Mouse (Mus musculus): ENCODE measurements around the gene Fmo6. TPM values are rescaled to one million over a fixed set of nuclear protein-coding genes. Genes with fewer than 3 reads are reported as not detected.

Fmo6 gene
- not detected in 2 replicates for polyA plus RNA-seq (2012)

DNA sequence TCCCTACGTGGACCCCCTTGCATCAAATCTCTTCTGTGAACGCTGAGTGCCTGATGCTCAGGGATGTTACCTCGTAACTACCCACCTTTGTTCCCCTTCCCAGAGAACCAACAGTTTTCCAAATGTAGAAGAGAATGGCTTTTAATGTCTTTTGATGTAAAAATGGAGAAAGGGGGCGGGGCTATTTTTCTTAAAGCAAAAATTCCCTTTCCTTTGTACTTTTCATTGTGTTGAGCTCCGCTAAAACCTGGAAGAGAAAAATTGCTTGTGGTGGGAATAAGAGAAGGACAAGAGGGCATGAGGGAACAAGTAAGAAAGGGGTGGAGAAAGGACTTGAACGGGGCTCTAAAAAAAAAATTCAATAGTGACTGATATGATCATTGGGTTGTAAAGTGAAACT lies at the start of gene Fmo6:
TSS of gene Fmo6 (minus strand) at position 101 of the 400 bp plus-strand sequence.
- no peak within 1 kb of the TSS for H3K4me3 ChIP-seq (replicated peaks)
- no peaks in the 10 kb centered on the region for H3K36me3 ChIP-seq (ENCODE audit: control insufficient read depth)
- no peaks in the 10 kb centered on the region for H3K4me1 ChIP-seq (ENCODE audit: control insufficient read depth)
- H3K27me3 ChIP-seq (ENCODE audit: control insufficient read depth) = no peaks in the 10 kb centered on the region
- TF ChIP-seq TAL1 (IDR thresholded peaks at IDR 0.05; ENCODE audit: low read length) = no peak
- TF ChIP-seq GATA1 (IDR thresholded peaks at IDR 0.05; ENCODE audit: low read length) = no peak
- H3K9me3 ChIP-seq (ENCODE audit: control insufficient read depth, low read length) = no peaks in the 10 kb centered on the region

DNA sequence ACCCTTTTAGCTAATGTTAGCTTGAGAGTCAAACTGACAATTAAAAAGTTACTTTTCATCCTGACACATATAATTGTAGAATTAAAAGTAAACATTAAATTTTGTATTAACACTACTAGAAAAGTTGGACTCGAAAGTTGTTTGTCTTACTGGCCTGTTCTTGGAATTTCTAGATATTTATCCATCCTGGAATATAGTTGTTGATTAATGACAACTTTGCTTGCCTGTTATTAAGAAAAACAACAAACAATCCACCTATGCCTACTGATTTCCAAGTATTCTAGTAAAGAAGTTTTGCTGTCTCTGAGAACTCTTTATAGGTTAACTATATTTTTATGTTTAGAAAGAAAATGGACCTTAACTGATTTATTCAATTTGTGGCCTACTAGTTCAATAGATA lies 49.5 kb upstream of the Fmo6 start:
- peaks cover 6% of the 10 kb centered on the region for H3K9me3 ChIP-seq (ENCODE audit: control insufficient read depth, low read length)
- no peak for TF ChIP-seq GATA1 (IDR thresholded peaks at IDR 0.05; ENCODE audit: low read length)
- TF ChIP-seq TAL1 (IDR thresholded peaks at IDR 0.05; ENCODE audit: low read length) = no peak
- H3K4me3 ChIP-seq (replicated peaks) = no peak overlapping the region
- H3K27me3 ChIP-seq (ENCODE audit: control insufficient read depth) = no peaks in the 10 kb centered on the region
- no peaks in the 10 kb centered on the region for H3K36me3 ChIP-seq (ENCODE audit: control insufficient read depth)
- no peaks in the 10 kb centered on the region for H3K4me1 ChIP-seq (ENCODE audit: control insufficient read depth)

GRCm38 (mm10) chr1:162986121-162986748 lies 48.9 kb upstream of the Fmo6 start:
- Histone ChIP-seq H3K4me3 (replicated peaks) (no peak overlapping the region), H3K9me3 (ENCODE audit: control insufficient read depth, low read length) (peaks cover 4% of the 10 kb centered on the region), H3K36me3 (ENCODE audit: control insufficient read depth) (no peaks in the 10 kb centered on the region), H3K27me3 (ENCODE audit: control insufficient read depth) (no peaks in the 10 kb centered on the region), H3K4me1 (ENCODE audit: control insufficient read depth) (no peaks in the 10 kb centered on the region)
- TF ChIP-seq TAL1 (IDR thresholded peaks at IDR 0.05; ENCODE audit: low read length) (no peak), GATA1 (IDR thresholded peaks at IDR 0.05; ENCODE audit: low read length) (no peak)

- Histone ChIP-seq H3K27me3 (ENCODE audit: control insufficient read depth) (no peaks in the 10 kb centered on the region), H3K4me3 (replicated peaks) (no peak within 1 kb of the TSS), H3K9me3 (ENCODE audit: control insufficient read depth, low read length) (peaks cover 3% of the 10 kb centered on the region; the same call in 1 of the 2 replicates), H3K36me3 (ENCODE audit: control insufficient read depth) (no peaks in the 10 kb centered on the region), H3K4me1 (ENCODE audit: control insufficient read depth) (no peaks in the 10 kb centered on the region)
- no peak for TF ChIP-seq TAL1 (IDR thresholded peaks at IDR 0.05; ENCODE audit: low read length)
- TF ChIP-seq GATA1 (IDR thresholded peaks at IDR 0.05; ENCODE audit: low read length) = no peak
Observed at GRCm38 (mm10) chr1:162984428-162984827, 47.1 kb upstream of the Fmo6 start, which contains the start of gene Fmo3. Fmo3 (minus strand) TSS chr1:162984528.

DNA sequence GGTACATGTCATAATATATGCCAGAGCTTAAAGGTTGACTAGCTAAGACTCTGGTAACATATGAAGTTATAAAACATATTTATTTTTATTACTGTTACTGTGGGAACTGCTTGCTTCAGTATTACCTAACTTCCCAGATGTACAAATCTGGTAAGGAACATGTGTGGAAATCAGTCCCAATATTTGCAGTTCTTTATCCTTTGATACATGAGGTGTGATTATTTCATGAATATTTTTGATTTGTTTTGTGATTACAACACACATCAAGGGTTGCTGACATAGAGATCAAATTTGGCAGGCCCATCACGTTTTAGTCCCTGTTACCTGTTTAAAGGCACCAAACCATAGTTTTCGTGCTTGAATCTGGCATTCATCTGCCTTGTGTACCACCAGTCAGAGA lies 26.2 kb upstream of the Fmo6 start:
- TF ChIP-seq TAL1 (IDR thresholded peaks at IDR 0.05; ENCODE audit: low read length) = no peak
- Histone ChIP-seq H3K36me3 (ENCODE audit: control insufficient read depth) (no peaks in the 10 kb centered on the region), H3K4me1 (ENCODE audit: control insufficient read depth) (no peaks in the 10 kb centered on the region), H3K4me3 (replicated peaks) (no peak overlapping the region), H3K9me3 (ENCODE audit: control insufficient read depth, low read length) (peaks cover 11% of the 10 kb centered on the region; the same call in 1 of the 2 replicates), H3K27me3 (ENCODE audit: control insufficient read depth) (no peaks in the 10 kb centered on the region)

GRCm38 (mm10) chr1:162957422-162957821 lies 20.1 kb upstream of the Fmo6 start:
- H3K4me3 ChIP-seq (replicated peaks) = no peak overlapping the region
- TF ChIP-seq TAL1 (IDR thresholded peaks at IDR 0.05; ENCODE audit: low read length) (no peak), GATA1 (IDR thresholded peaks at IDR 0.05; ENCODE audit: low read length) (no peak)
- no peaks in the 10 kb centered on the region for H3K27me3 ChIP-seq (ENCODE audit: control insufficient read depth)
- no peaks in the 10 kb centered on the region for H3K4me1 ChIP-seq (ENCODE audit: control insufficient read depth)
- H3K36me3 ChIP-seq (ENCODE audit: control insufficient read depth) = no peaks in the 10 kb centered on the region
- H3K9me3 ChIP-seq (ENCODE audit: control insufficient read depth, low read length) = no peaks in the 10 kb centered on the region

- no peaks in the 10 kb centered on the region for H3K27me3 ChIP-seq (ENCODE audit: control insufficient read depth)
- H3K4me3 ChIP-seq (replicated peaks) = no peak overlapping the region
- no peaks in the 10 kb centered on the region for H3K9me3 ChIP-seq (ENCODE audit: control insufficient read depth, low read length)
- no peaks in the 10 kb centered on the region for H3K4me1 ChIP-seq (ENCODE audit: control insufficient read depth)
- H3K36me3 ChIP-seq (ENCODE audit: control insufficient read depth) = no peaks in the 10 kb centered on the region
- TF ChIP-seq TAL1 (IDR thresholded peaks at IDR 0.05; ENCODE audit: low read length) (no peak), GATA1 (IDR thresholded peaks at IDR 0.05; ENCODE audit: low read length) (no peak)
Observed at GRCm38 (mm10) chr1:162953079-162953478, 15.8 kb upstream of the Fmo6 start.

DNA sequence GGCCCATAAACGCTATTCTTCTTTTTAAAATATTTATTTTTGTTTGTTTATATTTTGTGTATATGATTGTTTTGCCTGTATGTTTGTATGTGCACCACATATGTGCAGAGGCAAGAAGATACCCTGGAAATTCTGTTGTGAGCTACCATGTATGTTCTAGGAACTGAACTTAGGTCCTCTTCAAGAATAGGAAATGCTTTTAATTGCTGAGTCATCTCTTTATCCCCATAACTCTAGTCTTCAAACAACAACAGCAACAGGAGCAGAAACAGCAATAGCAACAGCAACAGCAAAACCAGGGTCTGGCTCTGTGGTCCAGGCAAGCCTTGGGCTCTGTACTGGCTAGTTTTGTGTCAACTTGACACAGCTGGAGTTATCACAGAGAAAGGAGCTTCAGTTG lies 12.4 kb upstream of the Fmo6 start:
- no peaks in the 10 kb centered on the region for H3K4me1 ChIP-seq (ENCODE audit: control insufficient read depth)
- TF ChIP-seq TAL1 (IDR thresholded peaks at IDR 0.05; ENCODE audit: low read length) = no peak
- TF ChIP-seq GATA1 (IDR thresholded peaks at IDR 0.05; ENCODE audit: low read length) = no peak
- H3K9me3 ChIP-seq (ENCODE audit: control insufficient read depth, low read length) = no peaks in the 10 kb centered on the region
- no peaks in the 10 kb centered on the region for H3K27me3 ChIP-seq (ENCODE audit: control insufficient read depth)
- no peaks in the 10 kb centered on the region for H3K36me3 ChIP-seq (ENCODE audit: control insufficient read depth)
- H3K4me3 ChIP-seq (replicated peaks) = no peak overlapping the region

- TF ChIP-seq TAL1 (IDR thresholded peaks at IDR 0.05; ENCODE audit: low read length) (no peak), GATA1 (IDR thresholded peaks at IDR 0.05; ENCODE audit: low read length) (no peak)
- no peak overlapping the region for H3K4me3 ChIP-seq (replicated peaks)
- H3K36me3 ChIP-seq (ENCODE audit: control insufficient read depth) = no peaks in the 10 kb centered on the region
- no peaks in the 10 kb centered on the region for H3K27me3 ChIP-seq (ENCODE audit: control insufficient read depth)
- no peaks in the 10 kb centered on the region for H3K9me3 ChIP-seq (ENCODE audit: control insufficient read depth, low read length)
- H3K4me1 ChIP-seq (ENCODE audit: control insufficient read depth) = no peaks in the 10 kb centered on the region
Observed at GRCm38 (mm10) chr1:162947934-162948333, 10.6 kb upstream of the Fmo6 start.
